Mouse (Mus musculus): Measurements from ENCODE around the gene Kctd7.

Gene Kctd7

GRCm38 (mm10) chr5:130196307-130196706 lies 51.6 kb downstream of the Kctd7 start:
- DNase-seq, result no peak

DNA sequence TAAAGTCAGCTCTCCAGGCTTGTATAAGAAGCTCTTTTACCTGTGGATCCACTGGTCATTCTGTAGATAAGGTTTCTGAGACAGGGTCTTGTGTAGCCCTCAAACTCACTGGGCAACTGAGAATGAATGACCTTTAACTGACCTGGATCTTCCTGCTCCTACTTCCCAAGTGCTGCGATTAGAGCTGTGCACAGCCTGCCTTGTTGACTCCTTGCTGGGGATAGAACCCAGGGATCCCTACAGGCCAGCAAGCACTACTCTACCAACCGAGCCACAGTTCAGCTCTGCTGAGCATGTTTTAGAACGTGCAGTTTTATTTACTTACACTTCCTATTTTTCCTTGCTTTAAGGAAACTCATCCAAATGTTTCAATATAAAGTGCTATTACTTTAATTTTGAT lies 52.8 kb downstream of the Kctd7 start:
- DNase-seq, result no peak

DNA sequence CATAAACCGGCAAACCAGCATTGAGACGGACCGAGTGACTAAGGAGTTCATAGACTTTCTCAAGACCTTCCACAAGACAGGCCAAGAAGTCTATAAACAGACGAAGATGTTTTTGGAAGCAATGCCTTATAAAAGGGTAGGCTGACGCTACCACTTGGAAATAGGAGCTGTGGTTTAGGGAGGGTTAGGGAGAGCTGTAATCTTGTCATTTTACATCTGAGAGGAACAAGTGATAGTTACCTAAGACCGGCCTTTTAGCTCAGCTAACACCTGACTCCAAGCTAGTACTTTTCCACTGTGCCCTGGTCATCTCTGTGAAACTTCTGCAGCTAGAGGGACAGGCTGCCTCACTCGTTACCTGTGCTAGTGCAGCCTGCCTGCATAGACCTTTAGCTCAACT lies 53.3 kb downstream of the Kctd7 start:
- no peak for DNase-seq

- no peak for DNase-seq
These were observed 55.8 kb downstream of the Kctd7 start for GRCm38 (mm10) chr5:130200233-130201029.

GRCm38 (mm10) chr5:130203948-130204347 lies 59.3 kb downstream of the Kctd7 start:
- DNase-seq, result no peak

DNA sequence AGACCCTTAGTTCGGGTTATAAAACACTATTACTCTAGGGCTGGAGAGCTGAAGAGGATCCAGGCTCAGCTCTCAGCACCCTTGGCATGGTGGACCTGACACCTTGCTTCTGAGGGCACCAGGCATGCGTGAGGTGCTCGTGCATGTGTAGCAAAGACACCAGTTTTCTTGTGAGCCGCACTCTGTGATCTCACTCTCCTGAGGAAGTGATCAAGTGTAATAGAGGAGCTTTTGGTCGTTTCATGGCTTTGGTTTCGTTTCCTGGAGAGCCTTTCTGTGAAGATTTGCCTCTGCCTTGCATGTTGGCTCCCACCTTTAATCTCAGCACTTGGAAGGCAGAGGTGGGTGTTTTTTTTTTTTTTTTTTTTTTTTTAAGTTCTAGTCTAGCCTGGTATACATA lies 59.9 kb downstream of the Kctd7 start:
- no peak for DNase-seq
